Mouse (Mus musculus): Measurements from ENCODE around the gene Zbtb16. TPM values are rescaled to one million over a fixed set of nuclear protein-coding genes. Genes with fewer than 3 reads are reported as not detected.

Zbtb16 gene
- polyA plus RNA-seq, 1 experiment from 2014 or later, result 6.3 TPM

- 50% methylated on average over 13 of the region's 13 CpGs for WGBS
Observed at GRCm38 (mm10) chr9:48644926-48645647, 190.9 kb downstream of the Zbtb16 start.

GRCm38 (mm10) chr9:48644376-48644775 lies 191.6 kb downstream of the Zbtb16 start:
- ATAC-seq (ENCODE audit: low FRiP score), result no peak
- 89% methylated on average over 3 of the region's 3 CpGs for WGBS
- Histone ChIP-seq H3K9ac (no peak overlapping the region), H3K27me3 (peaks cover 5% of the 10 kb centered on the region; the same call in 1 of the 2 replicates), H3K27ac (no peak overlapping the region), H3K4me3 (no peak overlapping the region), H3K4me1 (replicated peaks) (peaks cover 27% of the 10 kb centered on the region), H3K9me3 (peaks cover 8% of the 10 kb centered on the region; the same call in 1 of the 2 replicates), H3K4me2 (no peak overlapping the region), H3K36me3 (no peaks in the 10 kb centered on the region)

More at GRCm38 (mm10) chr9:48644926-48645647, 190.9 kb downstream of the Zbtb16 start:
- Histone ChIP-seq H3K27ac (no peak overlapping the region), H3K9ac (no peak overlapping the region), H3K4me2 (no peak overlapping the region), H3K36me3 (no peaks in the 10 kb centered on the region), H3K4me3 (no peak overlapping the region), H3K27me3 (peaks cover 5% of the 10 kb centered on the region; the same call in 1 of the 2 replicates), H3K9me3 (peaks cover 8% of the 10 kb centered on the region; the same call in 1 of the 2 replicates), H3K4me1 (replicated peaks) (peaks cover 33% of the 10 kb centered on the region)
- ATAC-seq (ENCODE audit: low FRiP score), result no peak

DNA sequence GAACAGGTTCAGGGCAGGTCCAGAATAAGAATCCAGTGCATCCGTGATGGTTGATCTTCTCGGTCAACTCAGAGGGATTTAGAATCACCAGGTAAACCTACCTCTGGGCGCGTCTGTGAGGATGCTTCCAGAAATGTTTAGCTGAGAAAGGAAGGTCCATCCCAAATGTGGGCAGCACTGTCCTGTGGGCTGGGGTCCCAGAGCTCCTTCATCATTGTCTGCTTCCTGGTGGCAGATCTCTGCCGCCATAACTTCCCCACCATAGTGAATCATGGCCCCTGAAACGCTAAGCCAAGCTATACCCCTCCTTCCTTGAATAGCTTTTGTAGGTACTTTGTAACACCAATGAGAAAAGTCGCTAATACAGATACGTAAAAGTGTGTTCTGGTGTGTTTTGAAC lies 194.4 kb downstream of the Zbtb16 start:
- H3K4me3 ChIP-seq, result no peak overlapping the region

GRCm38 (mm10) chr9:48640881-48641280 lies 195.1 kb downstream of the Zbtb16 start:
- no peaks in the 10 kb centered on the region for H3K4me1 ChIP-seq (replicated peaks)
- WGBS, result 89% methylated on average over 8 of the region's 8 CpGs
- no peak overlapping the region for H3K4me2 ChIP-seq
- no peaks in the 10 kb centered on the region; the same call in 1 of the 2 replicates for H3K27me3 ChIP-seq
- H3K4me3 ChIP-seq, result no peak overlapping the region
- no peaks in the 10 kb centered on the region for H3K36me3 ChIP-seq
- H3K27ac ChIP-seq, result no peak overlapping the region
- no peak for ATAC-seq (ENCODE audit: low FRiP score)
- peaks cover 8% of the 10 kb centered on the region; the same call in 1 of the 2 replicates for H3K9me3 ChIP-seq
- no peak overlapping the region for H3K9ac ChIP-seq

More for the DNA sequence above, 194.4 kb downstream of the Zbtb16 start:
- no peak overlapping the region for H3K9ac ChIP-seq
- no peak overlapping the region for H3K27ac ChIP-seq
- peaks cover 8% of the 10 kb centered on the region; the same call in 1 of the 2 replicates for H3K9me3 ChIP-seq
- H3K27me3 ChIP-seq, result no peaks in the 10 kb centered on the region; the same call in 1 of the 2 replicates
- ATAC-seq (ENCODE audit: low FRiP score), result no peak
- H3K4me1 ChIP-seq (replicated peaks), result no peaks in the 10 kb centered on the region
- H3K36me3 ChIP-seq, result no peaks in the 10 kb centered on the region
- 95% methylated on average over 8 of the region's 8 CpGs for WGBS
- H3K4me2 ChIP-seq, result no peak overlapping the region

GRCm38 (mm10) chr9:48638176-48638803 lies 197.7 kb downstream of the Zbtb16 start:
- WGBS, result 74% methylated on average over 15 of the region's 15 CpGs
- Histone ChIP-seq H3K9ac (no peak overlapping the region), H3K4me1 (replicated peaks) (no peaks in the 10 kb centered on the region; the same call in 1 of the 2 replicates), H3K27me3 (no peaks in the 10 kb centered on the region), H3K36me3 (no peaks in the 10 kb centered on the region), H3K4me2 (no peak overlapping the region), H3K4me3 (no peak overlapping the region), H3K27ac (no peak overlapping the region), H3K9me3 (no peaks in the 10 kb centered on the region)
- ATAC-seq (ENCODE audit: low FRiP score), result no peak

DNA sequence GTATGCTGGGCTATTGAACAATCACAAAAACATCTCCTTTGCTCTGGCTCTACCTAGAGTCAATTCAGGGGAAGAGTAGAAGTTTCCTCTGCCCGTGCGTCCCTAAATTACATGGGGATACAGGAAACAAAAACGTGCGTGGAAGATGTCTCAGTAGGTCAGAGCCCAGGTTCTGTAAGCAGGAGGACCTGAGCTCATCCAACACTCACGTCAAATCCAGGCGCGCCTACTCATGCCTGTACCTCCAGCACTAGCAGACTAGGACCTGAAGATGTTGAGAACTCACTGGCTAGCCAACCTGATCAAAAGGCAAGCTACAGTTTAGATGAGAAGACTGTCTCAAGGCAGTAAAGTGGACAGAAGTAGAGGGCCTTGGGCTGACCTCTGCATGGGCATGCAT lies 198.9 kb downstream of the Zbtb16 start:
- WGBS, result 93% methylated on average over 7 of the region's 7 CpGs
- Histone ChIP-seq H3K4me1 (replicated peaks) (no peaks in the 10 kb centered on the region; the same call in 1 of the 2 replicates), H3K9ac (no peak overlapping the region), H3K4me3 (no peak overlapping the region), H3K4me2 (no peak overlapping the region), H3K9me3 (peaks cover 4% of the 10 kb centered on the region; the same call in 1 of the 2 replicates), H3K27me3 (no peaks in the 10 kb centered on the region), H3K27ac (no peak overlapping the region), H3K36me3 (no peaks in the 10 kb centered on the region)
- no peak for ATAC-seq (ENCODE audit: low FRiP score)

GRCm38 (mm10) chr9:48635576-48636350 lies 200.3 kb downstream of the Zbtb16 start:
- H3K4me3 ChIP-seq, result no peak overlapping the region
- no peak overlapping the region for H3K4me2 ChIP-seq
- H3K4me1 ChIP-seq (replicated peaks), result no peaks in the 10 kb centered on the region; the same call in 1 of the 2 replicates
- ATAC-seq (ENCODE audit: low FRiP score), result no peak
- peaks cover 4% of the 10 kb centered on the region; the same call in 1 of the 2 replicates for H3K9me3 ChIP-seq
- H3K27ac ChIP-seq, result no peak overlapping the region
- 48% methylated on average over 18 of the region's 18 CpGs for WGBS
- no peaks in the 10 kb centered on the region for H3K27me3 ChIP-seq
- no peak overlapping the region for H3K9ac ChIP-seq
- no peaks in the 10 kb centered on the region for H3K36me3 ChIP-seq

- Histone ChIP-seq H3K4me1 (replicated peaks) (no peaks in the 10 kb centered on the region; the same call in 1 of the 2 replicates), H3K4me3 (no peak overlapping the region), H3K27ac (no peak overlapping the region), H3K4me2 (no peak overlapping the region), H3K36me3 (no peaks in the 10 kb centered on the region), H3K27me3 (no peaks in the 10 kb centered on the region), H3K9me3 (peaks cover 4% of the 10 kb centered on the region; the same call in 1 of the 2 replicates), H3K9ac (no peak overlapping the region)
- ATAC-seq (ENCODE audit: low FRiP score), result no peak
- 85% methylated on average over 6 of the region's 6 CpGs for WGBS
Observed at GRCm38 (mm10) chr9:48633147-48633546, 202.9 kb downstream of the Zbtb16 start.

- H3K9me3 ChIP-seq, result no peaks in the 10 kb centered on the region
- whole genome bisulfite sequencing, result 47% methylated on average over 1 of the region's 1 CpGs
- no peaks in the 10 kb centered on the region for H3K36me3 ChIP-seq
- no peak overlapping the region for H3K4me3 ChIP-seq
- no peak overlapping the region for H3K9ac ChIP-seq
- no peak overlapping the region for H3K27ac ChIP-seq
- no peak for ATAC-seq (ENCODE audit: low FRiP score)
- H3K4me1 ChIP-seq (replicated peaks), result peaks cover 12% of the 10 kb centered on the region
- no peaks in the 10 kb centered on the region for H3K27me3 ChIP-seq
- no peak overlapping the region for H3K4me2 ChIP-seq
Observed at GRCm38 (mm10) chr9:48619268-48619667, 216.8 kb downstream of the Zbtb16 start.

- Histone ChIP-seq H3K4me1 (replicated peaks) (peaks cover 12% of the 10 kb centered on the region), H3K36me3 (no peaks in the 10 kb centered on the region), H3K27me3 (no peaks in the 10 kb centered on the region), H3K4me2 (peak overlapping the region; percentile 39), H3K9me3 (no peaks in the 10 kb centered on the region), H3K27ac (no peak overlapping the region), H3K9ac (no peak overlapping the region), H3K4me3 (no peak overlapping the region)
- 0 out of 2 replicates have a peak, but pooled peaks have one; percentile 46 for ATAC-seq (ENCODE audit: low FRiP score)
- WGBS, result 30% methylated on average over 6 of the region's 6 CpGs
Observed at GRCm38 (mm10) chr9:48618589-48618988, 217.4 kb downstream of the Zbtb16 start.

DNA sequence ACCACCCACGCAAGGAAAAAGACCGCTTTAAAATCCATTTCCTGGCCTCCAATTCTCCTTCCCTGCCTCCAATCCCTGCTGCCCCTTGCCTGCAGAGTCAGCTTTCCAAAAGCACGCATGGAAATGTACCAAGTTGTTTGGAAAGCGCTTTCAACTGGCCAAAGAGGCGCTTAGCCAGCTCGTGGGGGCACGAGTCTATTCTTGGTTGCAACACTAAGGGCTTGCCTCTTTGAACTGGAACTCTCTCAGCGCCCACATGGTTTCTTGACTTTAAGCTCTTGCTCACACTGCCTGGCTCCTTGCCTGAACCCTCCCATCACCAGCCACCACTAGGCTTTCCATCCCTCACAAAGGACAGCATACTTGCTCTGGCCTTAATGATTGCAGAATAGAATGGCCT lies 217.9 kb downstream of the Zbtb16 start:
- H3K27ac ChIP-seq, result no peak overlapping the region
- H3K4me1 ChIP-seq (replicated peaks), result peaks cover 12% of the 10 kb centered on the region
- no peaks in the 10 kb centered on the region for H3K27me3 ChIP-seq
- no peaks in the 10 kb centered on the region for H3K9me3 ChIP-seq
- H3K4me3 ChIP-seq, result no peak overlapping the region
- 81% methylated on average over 8 of the region's 8 CpGs for WGBS
- no peak overlapping the region for H3K4me2 ChIP-seq
- H3K36me3 ChIP-seq, result no peaks in the 10 kb centered on the region
- no peak overlapping the region for H3K9ac ChIP-seq
- ATAC-seq (ENCODE audit: low FRiP score), result no peak

DNA sequence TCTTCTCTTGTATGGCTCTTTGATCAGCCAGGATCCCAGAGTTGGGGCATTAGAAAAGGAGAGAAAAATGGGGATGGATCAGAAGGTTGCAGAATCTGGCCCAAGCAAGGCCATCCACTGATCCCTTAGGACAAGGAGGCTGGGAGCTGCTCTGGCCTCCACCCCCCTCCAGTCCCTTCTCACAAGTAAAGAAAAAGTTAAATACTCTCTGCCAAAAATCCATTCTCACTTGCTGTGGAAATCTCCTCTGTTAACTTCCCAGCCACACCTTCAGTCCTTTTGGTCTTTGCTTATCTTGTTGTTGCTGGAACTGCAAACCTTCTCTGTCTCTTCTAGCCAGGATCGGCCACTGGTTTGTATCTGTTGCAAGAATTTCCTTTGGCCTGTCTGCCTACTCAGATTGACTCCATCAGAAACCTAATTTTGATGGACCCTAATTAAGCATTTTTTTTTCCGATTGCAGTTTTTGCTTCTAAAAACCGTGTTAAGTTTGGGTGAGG lies 218.5 kb downstream of the Zbtb16 start:
- ATAC-seq (ENCODE audit: low FRiP score), result no peak
- WGBS, result 92% methylated on average over 3 of the region's 3 CpGs
- no peaks in the 10 kb centered on the region for H3K27me3 ChIP-seq

More for the DNA sequence above, 218.5 kb downstream of the Zbtb16 start:
- no peaks in the 10 kb centered on the region for H3K36me3 ChIP-seq
- H3K4me3 ChIP-seq, result no peak overlapping the region
- H3K4me1 ChIP-seq (replicated peaks), result peaks cover 12% of the 10 kb centered on the region
- no peaks in the 10 kb centered on the region for H3K9me3 ChIP-seq
- no peak overlapping the region for H3K27ac ChIP-seq
- H3K4me2 ChIP-seq, result no peak overlapping the region
- H3K9ac ChIP-seq, result no peak overlapping the region

Measured in hindbrain, embryonic 13.5 days (tissue).